9 mouse cellular contexts compared by ENCODE assay signal in the genomic region with DNA sequence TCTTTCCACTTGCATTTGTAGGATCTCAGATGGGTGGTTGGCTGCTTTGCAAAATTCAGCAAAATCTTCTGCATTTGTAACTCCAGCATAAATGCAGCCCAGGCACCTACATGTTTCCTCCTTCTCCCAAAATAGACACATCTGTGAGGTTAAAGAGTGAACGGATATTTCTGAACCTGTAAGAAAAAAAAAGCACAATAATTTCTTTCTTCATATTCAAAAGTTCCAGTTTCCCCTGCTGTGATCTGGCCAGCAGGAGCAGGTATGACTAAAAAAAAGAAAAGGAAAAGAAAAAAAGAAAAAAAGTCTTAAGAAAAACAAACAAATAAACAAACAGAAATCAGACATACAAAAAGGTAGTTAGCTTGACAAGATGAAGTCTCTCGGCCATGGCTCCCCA. TPM values are rescaled to one million over a fixed set of nuclear protein-coding genes. Genes with fewer than 3 reads are reported as not detected.
DNase-seq lines count a peak whose midpoint lies in the region; ATAC-seq and TF ChIP-seq lines count a peak whose summit lies in the region.
"Had no signal": no experiment of that assay in that cellular context is flagged by ENCODE, and none has a peak within 500 bp of the region (broad histone marks: within the 10 kb centered on the region; RNA-seq: fewer than 3 reads in every experiment).

No protein-coding gene starts in this region.

- H3K9ac ChIP-seq in heart, embryonic 14.5 days (ENCODE audit: low read length), result peak overlapping the region; percentile 99
- peak overlapping the region; percentile 99 for H3K9ac ChIP-seq in hindbrain, postnatal 0 days (replicated peaks; ENCODE audit: low read length)
- peak overlapping the region; percentile 100 for H3K9ac ChIP-seq in midbrain, embryonic 14.5 days (replicated peaks; ENCODE audit: low read length)

- H3K36me3 ChIP-seq in heart, embryonic 14.5 days (ENCODE audit: control insufficient read depth, insufficient read depth, low read length), result no peaks in the 10 kb centered on the region
- peaks cover 8% of the 10 kb centered on the region; the same call in 1 of the 2 replicates for H3K36me3 ChIP-seq in embryonic facial prominence, embryonic 10.5 days (replicated peaks)
- no peaks in the 10 kb centered on the region for H3K36me3 ChIP-seq in hindbrain, postnatal 0 days (ENCODE audit: insufficient read depth, low read length)
- no peaks in the 10 kb centered on the region for H3K36me3 ChIP-seq in midbrain, embryonic 14.5 days (ENCODE audit: control insufficient read depth, insufficient read depth, low read length)

- no peaks in the 10 kb centered on the region for H3K27me3 ChIP-seq in heart, embryonic 14.5 days (ENCODE audit: control insufficient read depth, insufficient read depth, low read length)
- no peaks in the 10 kb centered on the region for H3K27me3 ChIP-seq in embryonic facial prominence, embryonic 10.5 days (replicated peaks; ENCODE audit: low read depth, poor library complexity, severe bottlenecking)
- H3K27me3 ChIP-seq in hindbrain, postnatal 0 days (ENCODE audit: insufficient read depth, low read length), result no peaks in the 10 kb centered on the region
- H3K27me3 ChIP-seq in midbrain, embryonic 14.5 days (ENCODE audit: control insufficient read depth, insufficient read depth, low read length), result no peaks in the 10 kb centered on the region

- peaks cover 9 to 15% of the 10 kb centered on the region in 2 experiments; a peak in 3 of 4 replicates for H3K4me1 ChIP-seq in heart, embryonic 14.5 days (ENCODE audit: control insufficient read depth in 2 of 2, insufficient read depth in 2 of 2, low read length in 2 of 2)
- peaks cover 57% of the 10 kb centered on the region for H3K4me1 ChIP-seq in embryonic facial prominence, embryonic 10.5 days
- H3K4me1 ChIP-seq in hindbrain, postnatal 0 days (ENCODE audit: insufficient read depth, low read length), result peaks cover 9% of the 10 kb centered on the region; the same call in 1 of the 2 replicates
- H3K4me1 ChIP-seq in midbrain, embryonic 14.5 days (ENCODE audit: control insufficient read depth, insufficient read depth, low read length), result peaks cover 45% of the 10 kb centered on the region

- 6% methylated on average over 2 of the region's 2 CpGs for whole genome bisulfite sequencing in heart, embryonic 14.5 days
- 8% methylated on average over 2 of the region's 2 CpGs for WGBS in embryonic facial prominence, embryonic 10.5 days
- 36% methylated on average over 2 of the region's 2 CpGs for WGBS in hindbrain, postnatal 0 days
- WGBS in midbrain, embryonic 14.5 days, result 2% methylated on average over 2 of the region's 2 CpGs

- TF ChIP-seq CTCF in hindbrain, postnatal 0 days (IDR thresholded peaks at IDR 0.05; ENCODE audit: low read depth), result no peak

- H3K27ac ChIP-seq in heart, embryonic 14.5 days (replicated peaks in 1 of 2; ENCODE audit: control insufficient read depth in 1 of 2, insufficient read depth in 1 of 2, low read depth in 2 of 2, low read length in 2 of 2), result peak overlapping the region; percentile 96 to 99
- peak overlapping the region; percentile 99 for H3K27ac ChIP-seq in embryonic facial prominence, embryonic 10.5 days (replicated peaks)
- peak overlapping the region; percentile 99 for H3K27ac ChIP-seq in hindbrain, postnatal 0 days
- H3K27ac ChIP-seq in midbrain, embryonic 14.5 days (replicated peaks; ENCODE audit: low read depth, low read length), result peak overlapping the region; percentile 100

- H3K9me3 ChIP-seq in heart, embryonic 14.5 days (ENCODE audit: control insufficient read depth, low read length), result no peaks in the 10 kb centered on the region
- no peaks in the 10 kb centered on the region for H3K9me3 ChIP-seq in embryonic facial prominence, embryonic 10.5 days
- H3K9me3 ChIP-seq in hindbrain, postnatal 0 days (ENCODE audit: low read length), result no peaks in the 10 kb centered on the region
- no peaks in the 10 kb centered on the region for H3K9me3 ChIP-seq in midbrain, embryonic 14.5 days (ENCODE audit: control insufficient read depth, low read length)

- H3K4me2 ChIP-seq in heart, embryonic 14.5 days (ENCODE audit: low read length), result peak overlapping the region; percentile 94
- H3K4me2 ChIP-seq in hindbrain, postnatal 0 days (ENCODE audit: low read depth, low read length), result peak overlapping the region; percentile 84
- H3K4me2 ChIP-seq in midbrain, embryonic 14.5 days (ENCODE audit: low read length), result peak overlapping the region; percentile 95

- peak overlapping the region in 1 of 2 experiments; percentile 89; a peak in 2 of 4 replicates for H3K4me3 ChIP-seq in heart, embryonic 14.5 days (ENCODE audit: control insufficient read depth in 1 of 2, insufficient read depth in 1 of 2, low read depth in 1 of 2, low read length in 2 of 2)
- H3K4me3 ChIP-seq in embryonic facial prominence, embryonic 10.5 days, result peak overlapping the region; percentile 98
- H3K4me3 ChIP-seq in hindbrain, postnatal 0 days (ENCODE audit: low read length), result peak overlapping the region; percentile 93
- peak overlapping the region; percentile 95 for H3K4me3 ChIP-seq in midbrain, embryonic 14.5 days (replicated peaks; ENCODE audit: low read depth, low read length)

- ATAC-seq in heart, embryonic 14.5 days (ENCODE audit: insufficient number of reproducible peaks, insufficient read depth, low FRiP score, low read depth), result no peak
- no peak for ATAC-seq in hindbrain, postnatal 0 days
- no peak for ATAC-seq in midbrain, embryonic 14.5 days (ENCODE audit: low FRiP score, low TSS enrichment)
- no peak for ATAC-seq in megakaryocyte-erythroid progenitor cell, adult 5-6 weeks (replicated peaks; ENCODE audit: low FRiP score, low TSS enrichment, poor library complexity, severe bottlenecking)

- DNase-seq in heart, adult 8-10 months (ENCODE audit: low spot score), result no peak
- no peak for DNase-seq in embryonic facial prominence, embryonic 10.5 days (ENCODE audit: low spot score)
- peak; percentile 2 for DNase-seq in hindbrain, postnatal 0 days (ENCODE audit: low spot score)
- no peak for DNase-seq in midbrain, embryonic 14.5 days
- DNase-seq in thymus, postnatal 36 days, result no peak
- no peak for DNase-seq in lung, postnatal 10 days

RNA-seq across cellular contexts. Expression of a gene that starts 1.2 kb away (rescaled TPM):
- 4.7 and 6.4 TPM in 2 replicates for polyA plus RNA-seq in heart, embryonic 14.5 days (2014; fragmentation: Nextera tagmentation; extraction: Ambion mirVana)
- total RNA-seq in heart, adult 8-10 months (2022), result 1 to 10 TPM; 2.5 to 5.9 (median 3.7) TPM
- 15.5 and 16.6 TPM in 2 replicates for polyA plus RNA-seq in embryonic facial prominence, embryonic 10.5 days (2016; fragmentation: Nextera tagmentation; extraction: Ambion mirVana)
- 14.1 and 22.7 TPM in 2 replicates for total RNA-seq in hindbrain, postnatal 0 days (2014; rRNA removed)
- polyA plus RNA-seq in hindbrain, postnatal 0 days (2015; fragmentation: Nextera tagmentation; extraction: Ambion mirVana), result 4.4 and 5.0 TPM in 2 replicates
- polyA plus RNA-seq in midbrain, embryonic 14.5 days (2014; fragmentation: Nextera tagmentation; extraction: Ambion mirVana), result 9.1 and 9.4 TPM in 2 replicates
- total RNA-seq in megakaryocyte-erythroid progenitor cell, adult 5-6 weeks (2014; fragmentation: Nextera tagmentation), result not detected in 2 replicates
- not detected in 2 replicates for total RNA-seq in megakaryocyte-erythroid progenitor cell, adult 5-6 weeks (2017)

RNA-seq across cellular contexts. Expression of a gene that starts 5.0 kb away (rescaled TPM):
- polyA plus RNA-seq in heart, embryonic 14.5 days (2014; fragmentation: Nextera tagmentation; extraction: Ambion mirVana), result 24.4 and 27.1 TPM in 2 replicates
- 10 to 100 TPM; 25.1 to 41.8 (median 30.5) TPM for total RNA-seq in heart, adult 8-10 months (2022)
- 64.4 and 65.5 TPM in 2 replicates for polyA plus RNA-seq in embryonic facial prominence, embryonic 10.5 days (2016; fragmentation: Nextera tagmentation; extraction: Ambion mirVana)
- total RNA-seq in hindbrain, postnatal 0 days (2014; rRNA removed), result 20.1 and 25.6 TPM in 2 replicates
- polyA plus RNA-seq in hindbrain, postnatal 0 days (2015; fragmentation: Nextera tagmentation; extraction: Ambion mirVana), result 30.0 and 34.6 TPM in 2 replicates
- polyA plus RNA-seq in midbrain, embryonic 14.5 days (2014; fragmentation: Nextera tagmentation; extraction: Ambion mirVana), result 33.5 and 40.1 TPM in 2 replicates
- total RNA-seq in megakaryocyte-erythroid progenitor cell, adult 5-6 weeks (2014; fragmentation: Nextera tagmentation), result 124 and 133 TPM in 2 replicates
- 71.4 and 79.9 TPM in 2 replicates for total RNA-seq in megakaryocyte-erythroid progenitor cell, adult 5-6 weeks (2017)

RNA-seq across cellular contexts. Expression of a gene that starts 12.5 kb away (rescaled TPM):
- polyA plus RNA-seq in heart, embryonic 14.5 days (2014; fragmentation: Nextera tagmentation; extraction: Ambion mirVana), result 5.8 and 8.9 TPM in 2 replicates
- total RNA-seq in heart, adult 8-10 months (2022), result 1 to 10 TPM; 3.5 to 7.3 (median 5.5) TPM
- 12.7 and 17.7 TPM in 2 replicates for polyA plus RNA-seq in embryonic facial prominence, embryonic 10.5 days (2016; fragmentation: Nextera tagmentation; extraction: Ambion mirVana)
- 2.3 and 3.7 TPM in 2 replicates for total RNA-seq in hindbrain, postnatal 0 days (2014; rRNA removed)
- polyA plus RNA-seq in hindbrain, postnatal 0 days (2015; fragmentation: Nextera tagmentation; extraction: Ambion mirVana), result 9.0 and 9.9 TPM in 2 replicates
- polyA plus RNA-seq in midbrain, embryonic 14.5 days (2014; fragmentation: Nextera tagmentation; extraction: Ambion mirVana), result 7.9 and 9.2 TPM in 2 replicates
- total RNA-seq in megakaryocyte-erythroid progenitor cell, adult 5-6 weeks (2014; fragmentation: Nextera tagmentation), result not detected in 2 replicates
- not detected in 2 replicates for total RNA-seq in megakaryocyte-erythroid progenitor cell, adult 5-6 weeks (2017)

RNA-seq across cellular contexts. Expression of a gene that starts 53.3 kb away (rescaled TPM):
- polyA plus RNA-seq in heart, embryonic 14.5 days (2014; fragmentation: Nextera tagmentation; extraction: Ambion mirVana), result not detected in 2 replicates
- total RNA-seq in heart, adult 8-10 months (2022), result not detected
- polyA plus RNA-seq in embryonic facial prominence, embryonic 10.5 days (2016; fragmentation: Nextera tagmentation; extraction: Ambion mirVana), result not detected in 2 replicates
- total RNA-seq in hindbrain, postnatal 0 days (2014; rRNA removed), result not detected in 2 replicates
- not detected in 2 replicates for polyA plus RNA-seq in hindbrain, postnatal 0 days (2015; fragmentation: Nextera tagmentation; extraction: Ambion mirVana)
- not detected in 2 replicates for polyA plus RNA-seq in midbrain, embryonic 14.5 days (2014; fragmentation: Nextera tagmentation; extraction: Ambion mirVana)
- total RNA-seq in megakaryocyte-erythroid progenitor cell, adult 5-6 weeks (2014; fragmentation: Nextera tagmentation), result not detected in 2 replicates
- not detected in 2 replicates for total RNA-seq in megakaryocyte-erythroid progenitor cell, adult 5-6 weeks (2017)
- total RNA-seq: adrenal gland, postnatal 4 days had no signal
